Mouse (Mus musculus) erythroblast, adult 5-6 weeks (primary cell): ENCODE measurements at regions not wholly inside any gene's neighbourhood (a gene's known extent, or its start where the extent isn't known, plus 50 kb on each side); places are given as distances from the start of the nearest gene placed in this dataset.

Experiments used
- ATAC-seq: replicated peaks from 2 replicates; pipeline ENCODE4 v1.8.0; 2016; ENCODE audit warnings: moderate number of reproducible peaks, mild to moderate bottlenecking, moderate TSS enrichment, inconsistent platforms; ENCODE audit not compliant: poor library complexity, low FRiP score, severe bottlenecking

- ATAC-seq: no peak
Measured at GRCm38 (mm10) chr13:107720874-107721574, 323.2 kb upstream of the Smim15 start.

GRCm38 (mm10) chr13:107718973-107719620 lies 325.1 kb upstream of the Smim15 start:
- no peak for ATAC-seq

- ATAC-seq: no peak
Measured at GRCm38 (mm10) chr13:107715616-107716015, 328.6 kb upstream of the Smim15 start.

GRCm38 (mm10) chr13:107714001-107714400 lies 330.2 kb upstream of the Smim15 start:
- no peak for ATAC-seq

GRCm38 (mm10) chr13:107711341-107711994 lies 332.8 kb upstream of the Smim15 start:
- no peak for ATAC-seq

DNA sequence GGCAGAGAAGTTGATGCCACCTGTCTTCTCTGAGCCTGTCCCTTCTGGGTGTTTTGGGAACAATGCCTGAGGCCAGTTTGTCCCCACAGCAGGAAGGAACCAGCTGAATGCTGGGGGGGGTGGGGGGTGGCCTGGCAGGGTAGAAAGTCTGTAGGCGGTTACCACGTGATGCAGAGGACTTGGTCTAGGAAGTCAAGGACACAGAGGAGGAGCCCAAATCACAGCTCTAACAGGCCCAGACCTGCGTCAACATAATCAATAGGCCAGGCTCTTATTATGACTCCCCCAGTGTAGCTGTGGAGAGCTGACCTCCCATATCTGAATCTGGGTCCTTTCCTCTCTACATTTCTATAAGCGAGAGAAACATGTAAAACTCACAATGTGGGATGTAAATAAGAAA lies 333.9 kb upstream of the Smim15 start:
- no peak for ATAC-seq

DNA sequence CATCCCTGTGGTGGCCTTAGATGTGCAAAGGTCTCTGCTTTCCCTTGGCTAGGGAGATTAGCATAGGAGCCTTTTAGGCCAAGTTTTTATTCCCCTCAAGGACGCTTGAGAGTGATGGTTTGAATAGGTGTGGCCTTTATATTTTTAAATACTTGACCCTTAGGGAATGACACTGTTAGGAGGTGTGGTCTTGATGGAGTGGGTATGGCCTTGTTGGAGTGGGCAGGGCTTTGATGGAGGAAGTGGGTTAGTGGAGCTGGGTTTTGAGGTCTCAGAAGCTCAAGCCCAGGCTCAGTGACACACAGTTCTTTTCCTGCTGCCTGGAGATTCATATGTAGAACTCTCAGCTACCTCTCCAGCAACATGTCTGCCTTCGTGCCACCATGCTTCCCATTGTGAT lies 334.4 kb upstream of the Smim15 start:
- ATAC-seq: no peak

- no peak for ATAC-seq
Measured at GRCm38 (mm10) chr13:107703736-107704135, 340.5 kb upstream of the Smim15 start.

DNA sequence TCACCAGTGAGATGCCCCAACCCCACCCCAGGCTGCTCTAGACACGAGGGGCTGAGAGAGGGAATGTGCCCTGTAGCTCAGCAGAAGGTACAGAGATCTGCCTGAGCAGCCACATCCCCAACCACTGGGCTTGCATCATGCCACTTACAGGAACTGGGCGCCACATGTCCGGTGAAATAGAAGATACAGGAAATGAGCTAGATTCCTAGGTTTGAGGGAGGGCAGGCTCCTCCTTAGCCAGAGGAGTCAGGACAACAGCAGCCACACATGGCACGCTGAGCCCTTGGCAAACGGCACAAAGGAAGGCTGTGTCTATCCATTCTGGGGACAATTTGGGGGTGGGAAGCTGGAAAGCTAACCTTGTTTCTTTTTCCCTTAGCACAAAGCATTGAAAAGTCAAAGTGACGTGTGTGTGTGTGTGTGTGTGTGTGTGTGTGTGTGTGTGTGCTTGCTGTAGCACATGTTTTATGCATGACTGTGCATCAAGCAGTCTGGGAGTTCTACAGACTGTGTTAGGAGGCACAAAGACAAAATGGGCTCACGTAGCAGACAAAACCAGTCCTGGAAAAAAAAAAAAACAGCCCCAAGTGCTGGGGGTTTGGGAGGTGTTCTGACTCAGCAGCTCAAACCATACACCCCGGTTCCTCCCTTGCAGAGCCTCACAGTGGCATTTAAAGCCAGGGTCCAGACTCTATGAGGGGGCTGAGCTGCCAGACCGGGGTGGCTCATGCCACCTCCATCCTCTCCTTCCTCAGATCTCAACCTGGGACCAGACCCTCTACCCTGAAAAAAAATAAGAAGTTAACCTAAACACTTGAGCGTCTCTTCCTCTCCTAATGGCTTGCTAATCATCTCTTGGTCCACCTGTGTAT lies 343.7 kb upstream of the Smim15 start:
- no peak for ATAC-seq

GRCm38 (mm10) chr13:107699251-107699650 lies 345.0 kb upstream of the Smim15 start:
- no peak for ATAC-seq

- no peak for ATAC-seq
Measured at GRCm38 (mm10) chr13:107698345-107698744, 345.9 kb upstream of the Smim15 start.

DNA sequence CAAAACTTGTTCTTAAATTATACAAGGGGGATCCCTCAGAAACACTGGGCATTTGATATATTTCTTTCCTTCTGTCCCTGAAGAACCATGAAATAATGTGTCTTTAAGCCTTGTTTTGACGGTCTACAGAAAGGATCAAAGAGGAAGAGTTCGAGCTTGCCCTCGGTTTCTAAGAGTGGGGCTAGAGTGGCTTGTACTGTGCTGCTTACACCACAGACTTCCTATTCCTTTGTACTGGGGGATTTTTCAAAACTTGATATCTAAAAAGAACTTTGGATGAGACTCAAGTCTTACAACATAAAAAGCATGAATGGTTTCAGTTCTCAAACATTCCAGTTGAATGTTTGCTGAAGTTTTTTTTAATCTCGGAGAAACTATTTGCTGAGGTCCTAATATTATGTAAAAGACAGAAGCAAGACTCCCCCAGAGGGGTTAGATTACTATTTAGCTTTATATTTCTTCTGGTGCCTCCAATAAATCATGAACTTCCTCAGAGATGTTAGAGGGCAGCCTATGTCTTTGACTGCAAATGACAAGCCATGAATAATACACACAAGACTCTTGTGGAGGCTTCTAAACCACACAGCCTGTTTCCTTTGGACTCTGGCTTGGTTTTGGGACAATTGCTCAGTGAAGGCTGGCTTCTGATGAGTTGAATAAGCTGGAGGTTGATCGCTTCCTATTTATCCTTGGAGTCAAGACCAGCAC lies 352.0 kb upstream of the Smim15 start:
- ATAC-seq: no peak

DNA sequence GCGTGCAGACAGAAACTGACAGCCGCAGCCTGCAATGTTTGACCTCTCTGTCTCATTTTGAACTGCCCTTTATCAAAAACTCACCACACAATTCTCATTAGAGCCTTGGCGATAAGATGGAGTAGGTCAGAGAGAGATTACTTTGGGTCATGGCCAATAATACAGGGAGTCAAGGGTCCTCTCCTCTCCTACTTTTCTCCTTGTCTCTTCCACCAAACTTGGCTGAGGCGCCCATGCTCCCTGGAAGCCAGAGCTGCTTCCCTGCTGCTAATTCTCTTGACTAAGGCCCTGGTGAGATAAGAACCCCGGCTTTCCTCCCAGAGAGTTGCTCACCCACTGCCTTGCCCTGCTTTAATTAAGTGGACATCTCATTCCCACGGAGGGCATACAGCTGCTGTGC lies 355.3 kb upstream of the Smim15 start:
- no peak for ATAC-seq

GRCm38 (mm10) chr13:107685231-107685630 lies 359.0 kb upstream of the Smim15 start:
- ATAC-seq: no peak

- no peak for ATAC-seq
Measured at GRCm38 (mm10) chr13:107683909-107684308, 360.3 kb upstream of the Smim15 start.

DNA sequence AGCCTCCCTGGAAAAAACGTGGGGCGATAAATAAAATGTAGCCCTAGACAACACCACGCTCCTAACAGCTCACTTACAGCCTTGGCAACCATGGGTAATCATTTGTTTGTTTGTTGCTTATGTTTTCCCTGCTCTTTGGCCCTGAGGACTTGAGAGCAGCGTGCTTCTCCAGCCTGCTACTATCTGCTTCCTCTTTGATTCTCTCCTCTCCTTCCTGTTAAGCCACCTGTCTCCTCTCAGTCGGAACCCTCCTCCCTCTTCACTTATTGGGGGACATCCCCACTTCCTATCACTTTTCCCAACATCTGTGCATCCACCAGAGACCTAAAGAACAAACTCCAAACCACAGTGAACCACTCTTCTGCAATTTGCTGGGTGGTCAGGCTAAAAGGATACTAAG lies 362.5 kb upstream of the Smim15 start:
- no peak for ATAC-seq

DNA sequence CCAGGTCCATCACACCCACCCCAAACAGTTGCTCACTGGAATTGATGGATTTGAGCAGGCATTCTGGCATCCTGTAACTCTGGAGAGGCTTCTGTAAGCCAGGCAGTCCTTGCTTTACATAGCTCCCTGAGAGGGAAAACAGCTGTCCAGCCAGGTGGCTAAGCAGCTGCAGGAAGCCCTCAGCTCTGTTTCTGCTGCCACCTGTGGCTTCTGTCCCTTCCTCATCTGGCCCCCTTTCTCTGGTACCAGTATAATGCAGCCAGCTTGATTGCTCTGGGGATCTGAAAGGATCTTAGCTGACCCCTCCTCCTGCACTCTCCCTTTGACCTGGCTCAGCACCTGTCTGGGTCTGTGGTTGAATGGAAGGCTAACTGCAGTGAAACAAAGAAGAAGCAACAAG lies 365.4 kb upstream of the Smim15 start:
- no peak for ATAC-seq

DNA sequence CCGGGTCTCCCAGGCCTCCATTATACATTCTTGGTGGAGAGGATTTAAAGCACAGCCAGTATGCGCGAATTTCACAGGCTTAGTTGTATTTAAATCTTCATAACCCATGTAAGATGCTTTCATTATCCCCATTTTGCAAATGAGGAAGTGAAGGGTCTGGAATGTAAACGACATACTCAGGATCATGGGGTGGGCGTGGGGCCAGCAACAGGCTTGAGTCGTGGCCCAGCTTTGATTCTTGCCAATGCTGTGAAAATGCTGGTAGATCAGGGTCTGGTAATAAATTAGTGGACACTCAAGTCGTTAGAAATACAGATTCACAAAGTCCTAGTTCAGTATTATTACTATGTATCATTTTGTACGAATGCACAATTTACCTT lies 367.2 kb upstream of the Smim15 start:
- no peak for ATAC-seq

GRCm38 (mm10) chr13:107676310-107677090 lies 367.7 kb upstream of the Smim15 start:
- ATAC-seq: no peak
